Mouse (Mus musculus): ENCODE measurements at regions not wholly inside any gene's neighbourhood (a gene's known extent, or its start where the extent isn't known, plus 50 kb on each side); places are given as distances from the start of the nearest gene placed in this dataset.

DNA sequence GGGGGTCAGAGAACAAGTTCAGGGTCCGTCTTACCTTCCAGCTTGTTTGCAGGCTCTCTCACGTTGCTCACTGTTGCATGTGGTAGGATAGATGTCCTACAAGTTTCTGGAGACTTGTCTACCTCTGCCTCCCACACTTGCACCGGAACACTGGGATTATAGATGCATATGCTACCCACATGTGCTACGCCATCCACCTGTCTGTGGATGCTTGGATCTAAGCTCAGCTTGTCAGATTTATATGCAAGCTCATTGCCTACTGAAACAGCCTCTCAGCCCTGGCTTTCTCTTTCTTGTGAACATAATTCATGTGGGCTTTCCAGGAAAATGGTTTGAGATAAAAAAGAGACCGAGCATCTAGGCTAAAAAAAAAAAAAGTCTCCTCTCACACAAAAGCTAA, 353.0 kb downstream of the Nucb2 start:
- H3K9me3 ChIP-seq (replicated peaks), result peaks cover 23% of the 10 kb centered on the region
- H3K36me3 ChIP-seq (replicated peaks), result no peaks in the 10 kb centered on the region
- no peaks in the 10 kb centered on the region for H3K27me3 ChIP-seq (ENCODE audit: insufficient read depth, low read length)
- DNase-seq (ENCODE audit: low spot score) (no peak), ATAC-seq (ENCODE audit: extremely low read depth, insufficient number of reproducible peaks, low FRiP score, poor library complexity, severe bottlenecking) (no peak)
- TF ChIP-seq POLR2AphosphoS5 (IDR thresholded peaks at IDR 0.05; ENCODE audit: insufficient replicate concordance, low read depth, low read length), result no peak
- H3K4me3 ChIP-seq (ENCODE audit: low read depth, low read length), result no peak overlapping the region
- H3K4me1 ChIP-seq (ENCODE audit: insufficient read depth, low read depth, low read length), result no peaks in the 10 kb centered on the region

DNA sequence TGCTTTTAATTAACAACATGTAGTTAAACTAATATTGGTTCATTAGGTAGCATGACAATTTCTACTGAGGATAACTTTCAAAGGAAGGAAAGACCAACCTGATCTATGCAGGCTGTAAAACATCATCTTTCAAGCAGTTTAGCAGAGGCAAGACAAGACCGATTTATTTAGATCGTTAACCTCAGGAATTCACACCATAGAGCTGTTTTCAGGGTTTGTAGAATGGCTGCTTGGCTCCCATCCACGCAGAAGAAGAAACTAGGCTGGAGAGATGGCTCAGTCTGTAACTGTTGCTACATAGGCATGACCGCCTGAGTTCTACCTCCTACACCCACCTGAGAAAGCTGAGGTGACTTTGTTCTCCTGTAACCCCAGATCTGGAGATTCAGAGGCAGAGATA, 353.6 kb downstream of the Nucb2 start:
- Histone ChIP-seq H3K36me3 (replicated peaks) (no peaks in the 10 kb centered on the region), H3K4me1 (ENCODE audit: insufficient read depth, low read depth, low read length) (no peaks in the 10 kb centered on the region), H3K9me3 (replicated peaks) (peaks cover 20% of the 10 kb centered on the region), H3K4me3 (ENCODE audit: low read depth, low read length) (no peak overlapping the region), H3K27me3 (ENCODE audit: insufficient read depth, low read length) (no peaks in the 10 kb centered on the region)
- DNase-seq (ENCODE audit: low spot score) (no peak), ATAC-seq (ENCODE audit: extremely low read depth, insufficient number of reproducible peaks, low FRiP score, poor library complexity, severe bottlenecking) (no peak)
- TF ChIP-seq GATA1 (IDR thresholded peaks at IDR 0.05; ENCODE audit: borderline replicate concordance, low read length), result no peak
- TF ChIP-seq TAL1 (conservative IDR thresholded peaks at IDR 0.05; ENCODE audit: low read depth, low read length), result no peak
- TF ChIP-seq POLR2AphosphoS5 (IDR thresholded peaks at IDR 0.05; ENCODE audit: insufficient replicate concordance, low read depth, low read length), result no peak
- TF ChIP-seq GATA2 (IDR thresholded peaks at IDR 0.05; ENCODE audit: borderline replicate concordance, low read depth, low read length), result no peak
- no peak for TF ChIP-seq CTCF (IDR thresholded peaks at IDR 0.05; ENCODE audit: low read depth, low read length)

- Histone ChIP-seq H3K4me3 (ENCODE audit: low read depth, low read length) (no peak overlapping the region), H3K9me3 (replicated peaks) (peaks cover 29% of the 10 kb centered on the region), H3K36me3 (replicated peaks) (no peaks in the 10 kb centered on the region), H3K4me1 (ENCODE audit: insufficient read depth, low read depth, low read length) (no peaks in the 10 kb centered on the region), H3K27me3 (ENCODE audit: insufficient read depth, low read length) (no peaks in the 10 kb centered on the region)
- ATAC-seq (ENCODE audit: extremely low read depth, insufficient number of reproducible peaks, low FRiP score, poor library complexity, severe bottlenecking), result no peak
- DNase-seq (ENCODE audit: low spot score), result no peak
- TF ChIP-seq CTCF (IDR thresholded peaks at IDR 0.05; ENCODE audit: low read depth, low read length), result no peak
- no peak for TF ChIP-seq GATA1 (IDR thresholded peaks at IDR 0.05; ENCODE audit: borderline replicate concordance, low read length)
- no peak for TF ChIP-seq TAL1 (conservative IDR thresholded peaks at IDR 0.05; ENCODE audit: low read depth, low read length)
- no peak for TF ChIP-seq GATA2 (IDR thresholded peaks at IDR 0.05; ENCODE audit: borderline replicate concordance, low read depth, low read length)
- no peak for TF ChIP-seq POLR2AphosphoS5 (IDR thresholded peaks at IDR 0.05; ENCODE audit: insufficient replicate concordance, low read depth, low read length)
Measured at GRCm38 (mm10) chr7:116882268-116882964, 378.2 kb downstream of the Nucb2 start.

DNA sequence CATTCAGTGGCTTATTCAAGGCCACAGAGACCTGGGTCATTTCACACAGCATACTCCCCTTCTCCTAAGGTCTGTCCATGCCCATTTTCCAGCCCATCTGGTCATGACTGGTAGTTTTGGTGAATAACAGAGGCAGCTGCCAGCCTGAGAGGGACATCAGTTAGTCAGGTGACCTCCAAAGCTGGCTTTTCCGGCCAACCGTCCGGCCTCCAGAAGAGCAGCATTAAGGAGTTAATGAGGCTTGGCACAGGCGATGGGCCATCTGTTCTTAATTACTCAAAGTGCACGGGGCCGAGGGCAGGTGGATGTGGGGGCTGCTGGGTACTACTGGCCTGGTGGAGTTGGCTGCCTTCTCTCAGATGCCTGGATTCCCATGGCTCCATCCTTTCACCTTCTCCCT, 389.7 kb downstream of the Nucb2 start:
- H3K4me1 ChIP-seq (ENCODE audit: insufficient read depth, low read depth, low read length), result no peaks in the 10 kb centered on the region
- H3K4me3 ChIP-seq (ENCODE audit: low read depth, low read length), result no peak overlapping the region
- H3K36me3 ChIP-seq (replicated peaks), result no peaks in the 10 kb centered on the region
- no peak for TF ChIP-seq GATA1 (IDR thresholded peaks at IDR 0.05; ENCODE audit: borderline replicate concordance, low read length)
- no peak for TF ChIP-seq TAL1 (conservative IDR thresholded peaks at IDR 0.05; ENCODE audit: low read depth, low read length)
- no peak for TF ChIP-seq CTCF (IDR thresholded peaks at IDR 0.05; ENCODE audit: low read depth, low read length)
- no peak for TF ChIP-seq GATA2 (IDR thresholded peaks at IDR 0.05; ENCODE audit: borderline replicate concordance, low read depth, low read length)
- no peak for TF ChIP-seq POLR2AphosphoS5 (IDR thresholded peaks at IDR 0.05; ENCODE audit: insufficient replicate concordance, low read depth, low read length)
- no peak for ATAC-seq (ENCODE audit: extremely low read depth, insufficient number of reproducible peaks, low FRiP score, poor library complexity, severe bottlenecking)
- H3K9me3 ChIP-seq (replicated peaks), result peaks cover 34% of the 10 kb centered on the region
- DNase-seq (ENCODE audit: low spot score), result no peak
- no peaks in the 10 kb centered on the region for H3K27me3 ChIP-seq (ENCODE audit: insufficient read depth, low read length)

GRCm38 (mm10) chr7:116915797-116916196, 411.6 kb downstream of the Nucb2 start:
- H3K36me3 ChIP-seq (replicated peaks), result no peaks in the 10 kb centered on the region
- H3K4me3 ChIP-seq (ENCODE audit: low read depth, low read length), result no peak overlapping the region
- H3K27me3 ChIP-seq (ENCODE audit: insufficient read depth, low read length), result no peaks in the 10 kb centered on the region
- no peaks in the 10 kb centered on the region for H3K4me1 ChIP-seq (ENCODE audit: insufficient read depth, low read depth, low read length)
- no peak for TF ChIP-seq GATA1 (IDR thresholded peaks at IDR 0.05; ENCODE audit: borderline replicate concordance, low read length)
- no peak for TF ChIP-seq POLR2AphosphoS5 (IDR thresholded peaks at IDR 0.05; ENCODE audit: insufficient replicate concordance, low read depth, low read length)
- no peak for TF ChIP-seq CTCF (IDR thresholded peaks at IDR 0.05; ENCODE audit: low read depth, low read length)
- TF ChIP-seq TAL1 (conservative IDR thresholded peaks at IDR 0.05; ENCODE audit: low read depth, low read length), result no peak
- TF ChIP-seq GATA2 (IDR thresholded peaks at IDR 0.05; ENCODE audit: borderline replicate concordance, low read depth, low read length), result no peak
- ATAC-seq (ENCODE audit: extremely low read depth, insufficient number of reproducible peaks, low FRiP score, poor library complexity, severe bottlenecking), result no peak
- DNase-seq (ENCODE audit: low spot score), result no peak
- peaks cover 37% of the 10 kb centered on the region for H3K9me3 ChIP-seq (replicated peaks)

DNA sequence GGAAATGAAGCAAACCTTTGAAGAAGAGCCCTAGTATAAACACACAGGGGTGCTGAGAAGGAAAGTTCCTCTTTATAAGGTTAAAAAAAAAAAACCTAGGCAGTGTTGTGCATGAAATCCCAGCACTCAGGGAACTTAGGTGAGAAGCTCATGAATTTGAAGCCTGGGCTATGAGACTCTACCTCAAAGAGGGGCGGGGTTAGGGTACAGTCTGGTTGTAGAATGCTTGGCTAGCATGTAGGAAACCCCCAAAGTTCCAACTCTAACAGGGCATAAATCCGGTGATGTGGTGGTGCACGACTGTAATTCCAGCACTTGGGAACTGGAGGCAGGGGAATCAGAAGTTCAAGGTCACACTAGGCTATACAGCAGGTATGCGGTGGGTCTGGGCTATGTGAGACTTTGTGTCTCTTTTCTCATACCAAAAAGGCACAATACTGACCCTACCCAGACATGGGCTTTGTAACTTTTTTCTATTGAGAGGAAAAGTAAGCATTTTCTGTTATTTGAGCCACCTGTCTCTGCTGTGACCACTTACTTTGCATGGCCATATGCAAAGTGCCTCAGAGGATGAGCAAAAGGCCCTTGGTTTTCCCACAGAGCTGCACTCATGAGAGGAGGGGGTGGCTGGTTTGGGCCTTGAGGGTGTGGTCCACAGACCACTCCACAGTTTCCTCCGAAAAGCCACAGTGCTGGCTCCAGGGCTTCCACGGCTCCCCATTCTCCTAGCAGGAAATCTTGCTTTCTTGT, 413.9 kb downstream of the Nucb2 start:
- no peak overlapping the region for H3K4me3 ChIP-seq (ENCODE audit: low read depth, low read length)
- no peaks in the 10 kb centered on the region for H3K4me1 ChIP-seq (ENCODE audit: insufficient read depth, low read depth, low read length)
- TF ChIP-seq GATA2 (IDR thresholded peaks at IDR 0.05; ENCODE audit: borderline replicate concordance, low read depth, low read length), result no peak
- TF ChIP-seq POLR2AphosphoS5 (IDR thresholded peaks at IDR 0.05; ENCODE audit: insufficient replicate concordance, low read depth, low read length), result no peak
- no peak for TF ChIP-seq CTCF (IDR thresholded peaks at IDR 0.05; ENCODE audit: low read depth, low read length)
- no peak for TF ChIP-seq GATA1 (IDR thresholded peaks at IDR 0.05; ENCODE audit: borderline replicate concordance, low read length)
- no peak for TF ChIP-seq TAL1 (conservative IDR thresholded peaks at IDR 0.05; ENCODE audit: low read depth, low read length)
- ATAC-seq (ENCODE audit: extremely low read depth, insufficient number of reproducible peaks, low FRiP score, poor library complexity, severe bottlenecking) (no peak), DNase-seq (ENCODE audit: low spot score) (no peak)
- no peaks in the 10 kb centered on the region for H3K36me3 ChIP-seq (replicated peaks)
- H3K27me3 ChIP-seq (ENCODE audit: insufficient read depth, low read length), result no peaks in the 10 kb centered on the region
- peaks cover 34% of the 10 kb centered on the region for H3K9me3 ChIP-seq (replicated peaks)
